Mouse (Mus musculus) spleen, adult 12 weeks (tissue): ENCODE data around the gene Zfp212.
A peak's percentile ranks its signal among the peaks of the same experiment; 100 is the strongest.
"Not testable (repeated sequence)": the region's sequence is repeated elsewhere in the genome, so short reads cannot be mapped to it uniquely, and the experiment has no call there.

ENCODE experiments used
- DNase-seq: peaks from one replicate; pipeline ENCODE4 v3.0.0; 2022; ENCODE audit warnings: low spot score

Gene Zfp212

DNA sequence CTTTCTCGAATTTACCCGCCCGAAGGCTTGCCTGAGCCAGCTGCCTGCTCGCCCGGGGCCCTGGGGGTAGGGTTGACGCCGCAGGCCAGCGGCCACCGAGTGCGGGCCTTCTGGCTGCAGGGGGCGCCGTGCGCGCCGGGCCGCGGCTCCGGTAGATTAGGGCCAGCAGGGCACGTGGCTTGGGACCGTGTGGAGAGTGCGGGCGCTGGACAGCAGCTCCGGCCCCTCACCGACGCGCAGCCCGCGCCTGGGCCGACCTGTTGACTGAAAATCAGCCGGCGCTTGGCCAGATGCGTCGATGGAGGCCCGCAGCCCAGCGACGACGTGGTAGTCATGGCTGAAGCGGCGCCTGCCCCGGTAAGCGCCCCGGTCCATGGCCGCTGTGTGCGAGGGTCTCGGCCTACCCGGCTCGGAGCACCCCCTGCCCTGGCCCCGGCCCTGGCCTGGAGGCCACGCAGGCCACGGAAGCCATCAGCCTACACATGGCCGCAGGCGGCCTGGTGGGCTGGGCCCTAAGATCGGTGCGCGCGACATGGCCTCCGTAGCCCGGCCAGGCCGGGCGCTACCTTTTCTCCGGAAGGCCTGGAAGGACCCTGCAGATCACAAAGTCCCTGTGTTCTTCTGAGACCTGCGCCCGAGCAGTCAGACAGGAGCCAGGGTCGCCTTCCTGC is 22.9 kb downstream of the Zfp212 start:
- peak; percentile 68 for DNase-seq

DNA sequence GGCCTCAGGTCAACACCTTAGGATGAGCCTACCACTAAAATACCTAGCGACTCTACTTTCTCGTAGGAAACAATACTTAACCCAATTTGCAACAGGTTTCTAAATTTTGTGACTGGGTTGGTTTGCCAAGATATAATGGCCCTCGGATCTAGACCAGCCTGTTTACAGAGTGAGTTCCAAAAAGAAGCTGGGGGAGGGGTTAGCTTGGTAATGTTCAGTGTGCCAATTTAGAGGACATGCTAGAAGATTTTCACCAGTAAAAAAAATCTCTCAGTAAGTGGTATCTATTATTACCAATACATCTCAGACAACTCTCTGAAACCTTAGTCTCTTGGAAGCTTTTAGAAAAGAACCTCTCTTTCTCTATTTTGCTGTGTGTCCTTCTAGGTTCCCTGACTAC is 23.4 kb downstream of the Zfp212 start:
- no peak for DNase-seq

DNA sequence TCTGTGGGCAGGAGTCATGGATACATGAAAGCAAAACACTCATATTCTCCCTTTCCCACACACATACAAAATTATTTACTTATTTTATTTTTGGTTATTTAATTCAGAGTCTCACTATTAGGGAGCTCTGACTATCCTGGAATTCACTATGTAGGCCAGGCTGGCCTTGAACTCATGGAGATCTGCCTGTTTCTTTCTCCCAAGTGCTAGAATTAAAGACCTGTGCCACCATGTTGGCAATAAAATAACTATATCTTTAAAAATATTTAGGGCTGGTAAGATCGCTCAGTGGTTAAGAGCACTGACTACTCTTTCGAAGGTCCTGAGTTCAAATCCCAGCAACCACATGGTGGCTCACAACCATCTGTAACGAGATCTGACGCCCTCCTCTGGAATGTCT is 27.1 kb downstream of the Zfp212 start:
- DNase-seq: no peak

DNA sequence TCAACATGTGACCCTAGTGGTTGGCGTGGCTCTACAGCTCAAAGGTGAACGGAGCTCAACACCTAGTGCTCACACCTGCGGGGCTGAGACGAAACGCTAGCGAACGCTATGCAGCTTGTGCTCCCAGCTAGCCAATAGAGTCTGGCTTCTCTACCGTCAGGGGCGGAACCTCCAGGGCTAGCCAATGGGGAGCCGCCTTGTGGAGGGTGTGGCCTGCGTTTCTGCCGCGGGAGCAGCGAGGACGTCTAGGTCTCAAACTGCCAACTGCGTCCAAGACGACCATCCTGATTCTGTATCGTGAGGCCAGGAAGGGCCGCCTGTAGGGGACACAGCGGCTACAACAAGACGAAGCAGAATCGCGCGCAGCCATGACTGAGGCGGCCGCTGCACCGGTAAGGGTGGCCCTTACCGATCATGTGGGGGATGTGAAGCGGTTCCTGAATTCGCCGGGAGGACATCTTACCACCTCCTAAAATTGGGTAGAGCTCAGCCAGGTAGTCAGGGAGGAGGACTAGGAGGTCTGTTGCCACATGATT is 33.0 kb downstream of the Zfp212 start, which contains the start of gene Zfp956:
Zfp956 (plus strand) TSS at position 200 of the 536 bp plus-strand sequence.
- DNase-seq: peak; percentile 92

GRCm38 (mm10) chr6:47954425-47954824 is 34.1 kb downstream of the Zfp212 start:
- no peak for DNase-seq

- no peak for DNase-seq
Measured at GRCm38 (mm10) chr6:47957816-47958215, 37.5 kb downstream of the Zfp212 start.

GRCm38 (mm10) chr6:47960685-47961421 is 40.6 kb downstream of the Zfp212 start:
- DNase-seq: no peak

GRCm38 (mm10) chr6:47963051-47963450 is 42.8 kb downstream of the Zfp212 start:
- DNase-seq: no peak

DNA sequence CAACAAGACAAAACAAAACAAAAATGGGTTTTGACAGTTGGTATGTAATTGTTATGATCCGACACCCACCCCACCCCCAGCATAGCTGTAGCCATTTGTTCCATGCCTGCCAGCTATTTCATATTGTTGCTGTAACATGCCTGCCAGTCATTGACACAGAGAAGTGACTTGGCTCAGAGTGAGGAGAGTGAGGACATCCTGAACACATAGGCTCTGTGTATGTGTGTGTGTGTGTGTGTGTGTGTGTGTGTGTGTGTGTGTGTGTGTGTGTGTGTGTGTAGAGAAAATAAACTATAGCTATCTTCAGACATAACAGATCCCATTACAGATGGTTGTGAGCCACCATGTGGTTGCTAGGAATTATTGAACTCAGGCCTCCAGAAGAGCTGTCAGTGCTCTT is 47.9 kb downstream of the Zfp212 start:
- not testable (repeated sequence) for DNase-seq

DNA sequence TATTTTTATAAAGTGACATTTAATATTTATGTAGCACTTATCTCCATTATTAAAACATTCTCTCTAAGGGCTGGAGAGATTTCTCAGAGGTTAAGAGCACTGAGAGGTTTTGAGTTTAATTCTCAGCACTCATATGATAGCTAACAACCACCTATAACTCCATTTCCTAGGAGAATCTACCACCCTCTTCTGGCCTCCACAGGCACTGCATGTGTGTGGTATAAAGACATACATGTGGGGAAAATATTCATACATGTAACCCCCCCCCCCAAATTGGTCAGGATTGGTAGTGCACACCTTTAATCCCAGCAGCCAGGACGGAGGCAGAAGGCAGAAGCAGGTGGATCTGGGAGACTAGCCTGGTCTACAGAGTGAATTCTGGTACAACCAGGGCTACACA is 54.3 kb downstream of the Zfp212 start:
- no peak for DNase-seq

- DNase-seq: peak; percentile 38
Measured at GRCm38 (mm10) chr6:47978897-47979368, 58.7 kb downstream of the Zfp212 start.
